Mouse (Mus musculus) intestine, embryonic 14.5 days (tissue): Measurements from ENCODE around the gene Sds. TPM values are rescaled to one million over a fixed set of nuclear protein-coding genes. Genes with fewer than 3 reads are reported as not detected.

Source experiments
- ATAC-seq: fragments of 200-750 bp; cut with Nextera tagmentation; replicated peaks from 2 replicates; pipeline ENCODE4 v1.8.0; 2017; ENCODE audit warnings: low read depth, moderate number of reproducible peaks, moderate TSS enrichment, moderate library complexity; ENCODE audit not compliant: low FRiP score, low TSS enrichment
- DNase-seq: peaks from one replicate; pipeline ENCODE4 v3.0.0-alpha.2; 2018; ENCODE audit warnings: low spot score
- H3K27ac ChIP-seq: fragments of 300-500 bp; sonication (generic); 2 replicates; pipeline ENCODE4 v1.5.1; 2014; ENCODE audit warnings: low read depth, mild to moderate bottlenecking, control low read depth
- H3K27me3 ChIP-seq: fragments of 300-500 bp; sonication (generic); replicated peaks from 2 replicates; pipeline ENCODE4 v1.6.1; 2014; ENCODE audit warnings: low read length, control low read depth; ENCODE audit not compliant: control insufficient read depth, insufficient read depth
- H3K36me3 ChIP-seq: fragments of 300-500 bp; sonication (generic); 2 replicates; pipeline ENCODE4 v1.6.1; 2014; ENCODE audit warnings: low read length, control low read depth; ENCODE audit not compliant: control insufficient read depth, insufficient read depth
- H3K4me1 ChIP-seq: fragments of 300-500 bp; sonication (generic); replicated peaks from 2 replicates; pipeline ENCODE4 v1.6.1; 2014; ENCODE audit warnings: low read length, control low read depth, mixed read lengths; ENCODE audit not compliant: control insufficient read depth, insufficient read depth
- H3K4me2 ChIP-seq: fragments of 300-500 bp; sonication (generic); 2 replicates; pipeline ENCODE4 v1.6.1; 2014; ENCODE audit warnings: low read length
- H3K4me3 ChIP-seq: fragments of 300-500 bp; sonication (generic); 2 replicates; pipeline ENCODE4 v1.5.1; 2014; ENCODE audit warnings: low read depth, low read length, control low read depth, mixed read lengths
- H3K9ac ChIP-seq: fragments of 300-500 bp; sonication (generic); 2 replicates; pipeline ENCODE4 v1.6.1; 2014; ENCODE audit warnings: mild to moderate bottlenecking, low read length
- H3K9me3 ChIP-seq: fragments of 300-500 bp; sonication (generic); 2 replicates; pipeline ENCODE4 v1.6.1; 2016; ENCODE audit warnings: low read length, control low read depth; ENCODE audit not compliant: control insufficient read depth
- WGBS: fragments of 180-500 bp; shearing (Covaris S2); extraction: QIAGEN DNeasy Blood & Tissue Kit; methylation state at CpG from one replicate; pipeline ENCODE4 v1.1.7; 2014; 5-methylcytosine and 5-hydroxymethylcytosine counted together
- polyA plus RNA-seq: library from polyadenylated mRNA; unstranded; fragments of >200 nt; fragmentation: Nextera tagmentation; extraction: Ambion mirVana; gene quantifications from 2 replicates; pipeline ENCODE4 v1.2.1, GENCODE M21; 2014

The Sds gene
- polyA plus RNA-seq, 1 experiment from 2014 or later = not detected

DNA sequence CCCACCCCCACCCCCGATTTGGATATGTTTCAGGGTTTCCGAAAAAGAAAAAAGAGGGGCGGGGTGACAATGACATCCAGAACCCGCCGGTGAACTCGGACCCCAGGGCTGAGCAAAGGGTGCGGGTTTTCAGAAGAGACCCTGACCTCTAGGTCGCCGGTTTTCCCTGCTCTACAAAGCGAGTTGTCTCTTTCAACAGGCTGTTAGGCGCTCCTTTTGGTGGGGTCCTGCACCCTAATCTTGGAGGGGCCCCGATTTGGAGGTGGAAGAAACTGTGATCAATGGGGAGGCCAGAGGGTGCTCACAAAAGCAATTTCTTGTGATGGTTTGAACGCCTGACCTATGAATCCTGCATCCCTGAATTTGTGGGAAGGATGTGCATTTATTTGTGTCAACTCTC is 37.9 kb upstream of the Sds start:
- Histone ChIP-seq H3K9me3 (no peaks in the 10 kb centered on the region), H3K36me3 (no peaks in the 10 kb centered on the region), H3K27ac (no peak overlapping the region), H3K4me2 (no peak overlapping the region), H3K4me1 (peaks cover 3% of the 10 kb centered on the region; the same call in 1 of the 2 replicates), H3K9ac (no peak overlapping the region), H3K4me3 (no peak overlapping the region), H3K27me3 (peaks cover 84% of the 10 kb centered on the region)
- 4% methylated on average over 13 of the region's 13 CpGs for WGBS
- DNase-seq (no peak), ATAC-seq (no peak)

DNA sequence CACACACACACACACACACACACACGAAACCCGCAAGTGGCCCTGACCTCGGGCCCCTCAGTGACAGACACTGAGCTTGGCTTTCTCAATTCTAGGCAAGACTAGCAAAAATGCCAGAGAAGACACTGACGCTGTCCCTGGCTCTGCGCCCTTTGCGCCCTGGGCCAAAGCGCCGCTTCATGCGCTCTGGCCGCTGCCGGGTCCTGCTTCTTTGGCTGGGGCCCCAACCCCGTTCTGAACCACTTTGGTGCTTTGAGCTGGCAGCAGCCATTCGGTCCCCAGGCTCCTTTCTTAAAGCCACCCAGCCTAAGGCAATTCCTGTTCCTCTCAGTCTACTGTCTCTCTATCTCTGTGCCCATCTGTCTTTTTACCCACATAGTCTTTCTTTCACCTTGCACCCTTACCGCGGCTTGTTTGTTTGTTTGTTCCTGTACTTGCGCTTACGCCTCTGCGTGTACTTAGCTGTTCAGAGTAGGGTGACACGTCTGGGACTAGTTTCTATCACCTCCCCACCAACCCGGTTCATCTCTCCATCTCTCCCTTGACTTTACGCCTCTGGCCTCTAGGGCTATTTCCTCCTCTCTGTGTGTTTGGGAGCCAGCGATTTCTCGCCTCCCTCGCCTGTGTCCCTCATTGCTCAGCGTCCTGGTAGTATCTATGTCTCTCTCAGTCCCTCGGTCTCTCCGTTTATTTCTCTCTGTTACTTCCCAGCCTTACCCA is 37.2 kb upstream of the Sds start:
- Histone ChIP-seq H3K27me3 (peaks cover 77% of the 10 kb centered on the region), H3K4me3 (no peak overlapping the region), H3K4me1 (peaks cover 3% of the 10 kb centered on the region; the same call in 1 of the 2 replicates), H3K36me3 (no peaks in the 10 kb centered on the region), H3K9ac (no peak overlapping the region), H3K27ac (no peak overlapping the region), H3K9me3 (no peaks in the 10 kb centered on the region), H3K4me2 (no peak overlapping the region)
- no peak for ATAC-seq
- WGBS = 2% methylated on average over 27 of the region's 27 CpGs
- DNase-seq = no peak

DNA sequence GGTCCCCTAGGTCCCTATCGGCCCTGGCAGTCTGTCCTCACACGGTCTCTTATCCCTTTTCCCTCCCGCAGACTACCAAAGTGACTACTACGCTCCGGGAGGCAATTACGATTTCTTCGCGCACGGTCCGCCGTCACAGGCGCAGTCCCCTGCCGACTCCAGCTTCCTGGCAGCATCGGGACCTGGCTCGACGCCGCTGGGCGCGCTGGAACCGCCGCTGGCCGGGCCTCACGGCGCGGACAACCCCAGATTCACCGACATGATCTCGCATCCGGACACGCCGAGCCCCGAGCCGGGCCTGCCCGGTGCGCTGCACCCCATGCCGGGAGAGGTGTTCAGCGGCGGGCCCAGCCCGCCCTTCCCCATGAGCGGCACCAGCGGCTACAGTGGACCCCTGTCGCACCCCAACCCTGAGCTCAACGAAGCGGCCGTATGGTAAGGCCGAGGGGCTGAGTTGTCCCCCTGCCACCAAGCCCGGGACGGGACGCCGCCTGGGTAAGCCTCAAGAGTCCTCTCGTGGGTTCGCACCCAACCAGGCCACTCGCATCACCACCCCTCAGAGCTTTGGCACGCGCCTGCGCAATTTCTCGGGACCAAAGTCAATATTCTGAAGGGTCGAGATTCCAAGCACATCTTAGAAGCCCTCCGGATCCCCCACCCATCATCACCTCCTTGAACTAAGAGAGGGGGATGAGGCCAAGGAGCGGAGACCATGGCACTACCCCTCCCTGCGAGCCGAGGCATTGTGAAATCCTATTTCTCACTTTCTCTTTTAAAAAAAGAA is 36.2 kb upstream of the Sds start:
- H3K36me3 ChIP-seq = no peaks in the 10 kb centered on the region
- no peaks in the 10 kb centered on the region for H3K9me3 ChIP-seq
- ATAC-seq (no peak), DNase-seq (no peak)
- under 1% methylated on average over 55 of the region's 61 CpGs for WGBS
- H3K27ac ChIP-seq = no peak overlapping the region
- H3K27me3 ChIP-seq = peaks cover 72% of the 10 kb centered on the region
- H3K4me3 ChIP-seq = peak overlapping the region; percentile 20; the same call in 1 of the 2 replicates
- H3K9ac ChIP-seq = no peak overlapping the region
- H3K4me1 ChIP-seq = peaks cover 3% of the 10 kb centered on the region; the same call in 1 of the 2 replicates
- peak overlapping the region; percentile 37 for H3K4me2 ChIP-seq

DNA sequence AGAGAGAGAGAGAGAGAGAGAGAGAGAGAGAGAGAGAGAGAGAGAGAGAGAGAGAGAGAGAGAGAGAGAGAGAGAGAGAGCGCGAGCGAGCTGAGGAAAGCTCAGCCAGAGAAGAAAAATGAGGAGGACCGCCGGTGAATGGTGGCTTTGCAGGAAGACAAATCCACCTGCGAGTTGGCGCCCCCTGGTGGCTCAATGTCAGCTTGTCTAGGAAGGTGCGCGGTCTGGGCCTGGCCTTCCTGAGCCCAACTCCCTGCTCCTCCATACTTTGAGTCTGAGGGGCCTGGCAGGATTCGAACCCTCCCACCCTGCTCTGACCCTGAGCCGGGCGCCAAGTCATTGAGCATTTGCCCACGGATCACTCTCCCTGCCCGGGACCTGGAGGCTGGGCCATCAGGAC is 35.6 kb upstream of the Sds start:
- H3K4me1 ChIP-seq = peaks cover 3% of the 10 kb centered on the region; the same call in 1 of the 2 replicates
- peak overlapping the region; percentile 37 for H3K4me2 ChIP-seq
- peak; percentile 55 for ATAC-seq
- peaks cover 68% of the 10 kb centered on the region for H3K27me3 ChIP-seq
- WGBS = 5% methylated on average over 14 of the region's 14 CpGs
- H3K27ac ChIP-seq = no peak overlapping the region
- H3K9ac ChIP-seq = no peak overlapping the region
- no peaks in the 10 kb centered on the region for H3K36me3 ChIP-seq
- peak overlapping the region; percentile 20; the same call in 1 of the 2 replicates for H3K4me3 ChIP-seq
- DNase-seq = peak; percentile 99
- H3K9me3 ChIP-seq = no peaks in the 10 kb centered on the region

DNA sequence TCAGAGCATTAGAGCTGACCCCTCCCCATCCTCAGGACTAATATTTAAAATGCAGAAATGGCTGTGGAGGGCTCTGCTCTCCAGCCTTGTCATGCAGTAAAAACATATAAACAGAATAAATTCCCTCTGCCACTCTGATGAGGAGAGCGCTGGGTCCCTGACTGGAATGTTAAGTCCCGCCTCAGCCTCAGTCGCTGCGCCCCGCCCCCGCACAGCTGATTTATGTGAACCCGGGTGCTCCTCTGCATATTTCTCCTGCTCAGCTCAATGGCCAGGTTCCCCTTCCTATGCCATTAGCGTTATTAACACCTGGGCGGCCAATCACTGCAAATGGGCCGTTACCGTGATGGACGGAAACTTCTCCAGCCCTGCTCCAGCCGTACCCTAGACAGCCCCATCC is 29.0 kb upstream of the Sds start:
- Histone ChIP-seq H3K9me3 (no peaks in the 10 kb centered on the region), H3K9ac (no peak overlapping the region), H3K4me3 (no peak overlapping the region), H3K4me2 (no peak overlapping the region), H3K27ac (no peak overlapping the region), H3K4me1 (no peaks in the 10 kb centered on the region), H3K27me3 (peaks cover 24% of the 10 kb centered on the region; the same call in 1 of the 2 replicates), H3K36me3 (no peaks in the 10 kb centered on the region)
- WGBS = 33% methylated on average over 13 of the region's 13 CpGs
- ATAC-seq (no peak), DNase-seq (no peak)

DNA sequence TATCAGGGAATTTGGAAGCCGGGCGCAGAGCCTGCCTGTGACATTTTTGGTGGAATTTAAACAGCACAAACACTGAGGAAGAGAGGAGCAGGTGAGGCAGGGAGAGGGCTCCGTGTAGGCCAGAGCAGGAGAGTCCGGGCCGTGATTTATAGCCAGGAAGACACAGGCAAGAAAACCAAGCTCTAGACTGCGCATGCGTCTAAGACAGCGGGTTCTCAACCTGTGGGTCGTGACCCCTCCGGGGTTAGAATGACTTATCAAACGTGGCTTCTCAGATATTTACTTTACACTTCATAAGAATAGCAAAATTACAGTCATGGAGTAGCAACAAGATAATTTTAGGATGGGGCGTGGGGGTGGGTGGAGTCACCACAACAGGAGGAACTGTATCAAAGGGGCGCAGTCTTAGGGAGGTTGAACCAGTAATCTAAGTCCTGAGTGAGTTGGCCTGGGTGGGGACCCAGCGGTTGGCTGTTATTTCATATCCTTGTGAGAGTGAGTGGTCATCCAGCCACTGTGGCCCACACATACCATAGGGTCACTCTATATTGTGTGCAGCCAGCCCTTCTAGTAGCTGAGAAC is 21.5 kb upstream of the Sds start:
- 37% methylated on average over 14 of the region's 14 CpGs for WGBS
- Histone ChIP-seq H3K4me3 (no peak overlapping the region), H3K4me2 (no peak overlapping the region), H3K36me3 (no peaks in the 10 kb centered on the region), H3K27me3 (no peaks in the 10 kb centered on the region), H3K4me1 (no peaks in the 10 kb centered on the region), H3K27ac (no peak overlapping the region), H3K9me3 (no peaks in the 10 kb centered on the region), H3K9ac (no peak overlapping the region)
- no peak for DNase-seq
- ATAC-seq = no peak

DNA sequence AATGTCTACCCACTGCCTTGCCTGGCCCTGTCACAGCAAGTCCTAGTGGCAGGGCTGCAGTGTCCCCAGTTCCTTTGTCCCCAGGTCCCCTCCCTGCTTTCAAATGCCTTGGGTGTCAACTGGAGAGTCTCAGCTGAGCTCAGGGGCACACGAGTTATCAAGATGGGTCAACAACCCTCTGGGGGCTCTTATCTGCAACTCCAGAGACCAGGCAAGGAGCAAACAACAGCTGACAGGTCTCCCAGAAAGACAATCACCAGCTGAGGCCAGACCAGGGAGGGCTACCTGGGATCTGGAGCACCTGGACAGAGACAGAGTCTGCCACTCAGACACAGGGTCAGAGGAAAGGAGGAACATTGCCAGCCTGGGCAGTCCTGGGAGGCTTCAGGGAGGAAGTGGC is 20.1 kb upstream of the Sds start:
- H3K9me3 ChIP-seq = no peaks in the 10 kb centered on the region
- no peak overlapping the region for H3K27ac ChIP-seq
- no peak for DNase-seq
- no peak overlapping the region for H3K9ac ChIP-seq
- no peaks in the 10 kb centered on the region for H3K36me3 ChIP-seq
- H3K4me1 ChIP-seq = no peaks in the 10 kb centered on the region
- 17% methylated on average over 1 of the region's 1 CpGs for WGBS
- no peak overlapping the region for H3K4me3 ChIP-seq
- no peak overlapping the region for H3K4me2 ChIP-seq
- no peaks in the 10 kb centered on the region for H3K27me3 ChIP-seq
- ATAC-seq = no peak

DNA sequence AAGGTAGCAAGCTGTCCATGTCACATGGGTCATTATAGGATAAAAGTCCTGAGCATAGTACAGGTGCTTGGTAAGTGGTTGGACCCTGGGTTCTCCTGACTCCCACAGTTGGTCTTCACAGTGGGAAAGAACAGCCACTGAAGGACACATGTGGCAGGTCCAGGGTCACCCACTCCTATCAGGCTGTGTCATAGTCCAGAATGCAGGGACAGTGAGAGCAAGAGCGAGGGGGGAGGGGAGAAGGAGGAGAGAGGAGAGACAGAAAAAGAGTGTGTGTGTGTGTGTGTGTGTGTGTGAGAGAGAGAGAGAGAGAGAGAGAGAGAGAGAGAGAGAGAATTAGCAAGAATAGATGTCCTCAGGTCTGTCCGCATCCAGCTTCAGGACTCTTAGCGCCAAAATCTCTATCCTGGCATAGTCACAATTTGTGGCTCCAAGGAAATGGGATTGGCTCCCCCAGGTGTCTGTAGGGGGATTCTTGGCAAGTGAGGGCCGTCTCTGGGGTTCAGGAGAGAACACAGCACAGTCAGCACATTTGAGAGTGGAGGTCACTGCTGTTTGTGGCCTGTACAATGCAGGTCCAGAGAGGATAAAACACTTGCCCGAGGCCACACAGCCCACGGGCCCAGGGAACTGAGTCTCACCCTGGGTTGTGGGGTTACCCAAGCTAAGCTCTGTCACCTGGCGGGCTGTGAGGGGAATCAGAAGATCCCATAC is 19.3 kb upstream of the Sds start:
- H3K4me3 ChIP-seq = no peak overlapping the region
- H3K9me3 ChIP-seq = no peaks in the 10 kb centered on the region
- ATAC-seq (no peak; the same call in 1 of the 2 replicates), DNase-seq (no peak)
- H3K27ac ChIP-seq = no peak overlapping the region
- no peaks in the 10 kb centered on the region for H3K36me3 ChIP-seq
- H3K4me2 ChIP-seq = no peak overlapping the region
- H3K9ac ChIP-seq = no peak overlapping the region
- 52% methylated on average over 7 of the region's 7 CpGs for WGBS
- no peaks in the 10 kb centered on the region for H3K27me3 ChIP-seq
- H3K4me1 ChIP-seq = no peaks in the 10 kb centered on the region
